Mouse (Mus musculus) embryonic facial prominence, embryonic 11.5 days (tissue): Measurements from ENCODE around the gene Pcnt. TPM values are rescaled to one million over a fixed set of nuclear protein-coding genes. Genes with fewer than 3 reads are reported as not detected.

Source experiments
- ATAC-seq: fragments of 200-750 bp; cut with Nextera tagmentation; replicated peaks from 2 replicates; pipeline ENCODE4 v1.8.0; 2017; ENCODE audit warnings: low read depth; ENCODE audit not compliant: insufficient number of reproducible peaks, low FRiP score, low TSS enrichment
- DNase-seq: peaks from one replicate; pipeline ENCODE4 v3.0.0-alpha.2; 2015; ENCODE audit warnings: low spot score
- H3K27ac ChIP-seq: fragments of 300-500 bp; sonication (generic); replicated peaks from 2 replicates; pipeline ENCODE4 v1.5.1; 2014; ENCODE audit warnings: mild to moderate bottlenecking, low read depth, low read length, control low read depth
- H3K27me3 ChIP-seq: fragments of 300-500 bp; sonication (generic); 2 replicates; pipeline ENCODE4 v1.6.1; 2014; ENCODE audit warnings: mild to moderate bottlenecking, low read length, moderate library complexity, mixed read lengths; ENCODE audit not compliant: control insufficient read depth, insufficient read depth
- H3K36me3 ChIP-seq: fragments of 300-500 bp; sonication (generic); replicated peaks from 2 replicates; pipeline ENCODE4 v1.6.1; 2014; ENCODE audit warnings: low read depth, mild to moderate bottlenecking, low read length, moderate library complexity, mixed read lengths; ENCODE audit not compliant: control insufficient read depth, insufficient read depth
- H3K4me1 ChIP-seq: fragments of 300-500 bp; sonication (generic); 2 replicates; pipeline ENCODE4 v1.6.1; 2014; ENCODE audit warnings: low read length, mixed read lengths; ENCODE audit not compliant: control insufficient read depth, insufficient read depth
- H3K4me2 ChIP-seq: fragments of 300-500 bp; sonication (generic); 2 replicates; pipeline ENCODE4 v1.6.1; 2014; ENCODE audit warnings: low read depth, mild to moderate bottlenecking, control low read depth, low read length, moderate library complexity
- H3K4me3 ChIP-seq: fragments of 300-500 bp; sonication (generic); 2 replicates; pipeline ENCODE4 v1.5.1; 2014; ENCODE audit warnings: low read depth, low read length, control low read depth
- H3K9ac ChIP-seq: fragments of 300-500 bp; sonication (generic); replicated peaks from 2 replicates; pipeline ENCODE4 v1.6.1; 2014; ENCODE audit warnings: mild to moderate bottlenecking, control low read depth, low read length
- H3K9me3 ChIP-seq: fragments of 300-500 bp; sonication (generic); replicated peaks from 2 replicates; pipeline ENCODE4 v1.6.1; 2016; ENCODE audit warnings: mild to moderate bottlenecking, low read length, inconsistent platforms, mixed read lengths; ENCODE audit not compliant: control insufficient read depth
- WGBS: fragments of 180-500 bp; shearing (Covaris S2); extraction: QIAGEN DNeasy Blood & Tissue Kit; methylation state at CpG from one replicate; pipeline ENCODE4 v1.1.7; 2014; 5-methylcytosine and 5-hydroxymethylcytosine counted together
- polyA plus RNA-seq: library from polyadenylated mRNA; unstranded; fragments of >200 nt; fragmentation: Nextera tagmentation; extraction: Ambion mirVana; gene quantifications from 2 replicates; pipeline ENCODE4 v1.2.1, GENCODE M21; 2014

Pcnt gene
- polyA plus RNA-seq, 1 experiment from 2014 or later = 14.3 TPM

- ATAC-seq = no peak
- DNase-seq = no peak
- Histone ChIP-seq H3K9me3 (no peaks in the 10 kb centered on the region), H3K36me3 (peaks cover 3% of the 10 kb centered on the region), H3K4me1 (no peaks in the 10 kb centered on the region), H3K4me3 (no peak overlapping the region), H3K27ac (no peak overlapping the region), H3K27me3 (no peaks in the 10 kb centered on the region), H3K9ac (no peak overlapping the region), H3K4me2 (no peak overlapping the region)
- WGBS = 89% methylated on average over 12 of the region's 12 CpGs
Measured at GRCm38 (mm10) chr10:76354974-76355373, 87.6 kb downstream of the Pcnt start.

DNA sequence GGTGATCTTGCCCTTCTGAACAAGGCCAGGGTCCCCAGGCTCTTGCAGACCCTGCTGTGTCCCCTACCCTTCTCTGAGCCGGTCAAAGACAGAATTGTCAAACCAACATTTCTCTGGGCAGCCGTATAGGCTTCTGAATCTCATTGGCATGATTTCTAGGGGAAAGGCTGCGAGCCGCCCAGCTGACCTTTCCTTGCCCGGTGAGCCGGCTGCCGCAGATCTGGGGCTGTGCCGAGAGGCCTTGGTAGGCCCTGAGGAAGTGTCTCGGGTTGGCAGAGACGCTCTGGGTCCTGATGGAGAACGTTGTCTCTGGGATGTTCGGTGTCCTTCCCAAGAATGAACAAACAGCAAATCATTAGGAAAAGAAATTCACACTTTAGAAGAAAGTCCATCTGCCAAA, 88.6 kb downstream of the Pcnt start:
- Histone ChIP-seq H3K9ac (no peak overlapping the region), H3K4me2 (no peak overlapping the region), H3K9me3 (no peaks in the 10 kb centered on the region), H3K27me3 (no peaks in the 10 kb centered on the region), H3K4me3 (no peak overlapping the region), H3K36me3 (peaks cover 3% of the 10 kb centered on the region), H3K27ac (no peak overlapping the region), H3K4me1 (no peaks in the 10 kb centered on the region)
- DNase-seq (no peak), ATAC-seq (no peak)
- WGBS = 96% methylated on average over 12 of the region's 12 CpGs

DNA sequence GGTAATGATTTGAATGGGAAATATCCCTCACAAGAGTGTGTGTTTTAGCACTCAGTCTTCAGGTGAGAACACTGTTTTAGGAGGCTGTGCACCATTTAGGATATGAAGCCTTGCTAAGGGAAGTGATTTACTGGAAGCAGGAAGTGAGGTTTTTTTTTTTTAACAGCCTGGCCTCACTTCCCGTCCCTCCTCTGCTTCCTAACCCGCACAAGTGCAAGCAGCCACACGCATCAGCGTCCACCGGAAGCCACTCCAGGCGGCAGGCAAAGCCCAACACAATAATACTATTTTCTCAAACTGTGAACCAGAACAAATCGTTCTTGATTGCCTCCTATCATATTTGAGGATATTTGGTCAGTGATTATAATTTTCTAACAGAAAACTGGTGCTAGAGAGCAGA, 90.6 kb downstream of the Pcnt start:
- ATAC-seq = no peak

GRCm38 (mm10) chr10:76346589-76346988, 96.0 kb downstream of the Pcnt start:
- peaks cover 3% of the 10 kb centered on the region; the same call in 1 of the 2 replicates for H3K4me1 ChIP-seq
- H3K36me3 ChIP-seq = no peaks in the 10 kb centered on the region; the same call in 1 of the 2 replicates
- no peaks in the 10 kb centered on the region for H3K9me3 ChIP-seq
- no peak overlapping the region for H3K4me2 ChIP-seq
- H3K4me3 ChIP-seq = no peak overlapping the region
- H3K27ac ChIP-seq = no peak overlapping the region
- ATAC-seq (no peak), DNase-seq (peak; percentile 74)
- 8% methylated on average over 4 of the region's 4 CpGs for WGBS
- no peaks in the 10 kb centered on the region for H3K27me3 ChIP-seq
- no peak overlapping the region for H3K9ac ChIP-seq

More for the DNA sequence above, 90.6 kb downstream of the Pcnt start:
- Histone ChIP-seq H3K4me2 (no peak overlapping the region), H3K4me3 (no peak overlapping the region), H3K9ac (no peak overlapping the region), H3K27me3 (no peaks in the 10 kb centered on the region), H3K4me1 (no peaks in the 10 kb centered on the region), H3K36me3 (peaks cover 3% of the 10 kb centered on the region), H3K27ac (no peak overlapping the region), H3K9me3 (no peaks in the 10 kb centered on the region)
- no peak for DNase-seq
- WGBS = 84% methylated on average over 7 of the region's 7 CpGs

GRCm38 (mm10) chr10:76346043-76346491, 96.5 kb downstream of the Pcnt start:
- ATAC-seq = no peak
- H3K27ac ChIP-seq = no peak overlapping the region
- H3K9ac ChIP-seq = no peak overlapping the region
- H3K36me3 ChIP-seq = no peaks in the 10 kb centered on the region; the same call in 1 of the 2 replicates
- peaks cover 3% of the 10 kb centered on the region; the same call in 1 of the 2 replicates for H3K4me1 ChIP-seq
- no peaks in the 10 kb centered on the region for H3K27me3 ChIP-seq
- H3K4me2 ChIP-seq = no peak overlapping the region; the same call in 1 of the 2 replicates
- 20% methylated on average over 8 of the region's 8 CpGs for WGBS
- no peaks in the 10 kb centered on the region for H3K9me3 ChIP-seq
- peak overlapping the region; percentile 73; the same call in 1 of the 2 replicates for H3K4me3 ChIP-seq
- peak; percentile 62 for DNase-seq

GRCm38 (mm10) chr10:76345540-76345902, 97.1 kb downstream of the Pcnt start:
- peak overlapping the region; percentile 90 for H3K9ac ChIP-seq
- no peaks in the 10 kb centered on the region; the same call in 1 of the 2 replicates for H3K36me3 ChIP-seq
- 6% methylated on average over 12 of the region's 12 CpGs for WGBS
- H3K27ac ChIP-seq = no peak overlapping the region
- no peaks in the 10 kb centered on the region for H3K9me3 ChIP-seq
- ATAC-seq (no peak), DNase-seq (no peak)
- peak overlapping the region; percentile 73 for H3K4me3 ChIP-seq
- peak overlapping the region; percentile 74 for H3K4me2 ChIP-seq
- H3K27me3 ChIP-seq = no peaks in the 10 kb centered on the region
- peaks cover 3% of the 10 kb centered on the region; the same call in 1 of the 2 replicates for H3K4me1 ChIP-seq

DNA sequence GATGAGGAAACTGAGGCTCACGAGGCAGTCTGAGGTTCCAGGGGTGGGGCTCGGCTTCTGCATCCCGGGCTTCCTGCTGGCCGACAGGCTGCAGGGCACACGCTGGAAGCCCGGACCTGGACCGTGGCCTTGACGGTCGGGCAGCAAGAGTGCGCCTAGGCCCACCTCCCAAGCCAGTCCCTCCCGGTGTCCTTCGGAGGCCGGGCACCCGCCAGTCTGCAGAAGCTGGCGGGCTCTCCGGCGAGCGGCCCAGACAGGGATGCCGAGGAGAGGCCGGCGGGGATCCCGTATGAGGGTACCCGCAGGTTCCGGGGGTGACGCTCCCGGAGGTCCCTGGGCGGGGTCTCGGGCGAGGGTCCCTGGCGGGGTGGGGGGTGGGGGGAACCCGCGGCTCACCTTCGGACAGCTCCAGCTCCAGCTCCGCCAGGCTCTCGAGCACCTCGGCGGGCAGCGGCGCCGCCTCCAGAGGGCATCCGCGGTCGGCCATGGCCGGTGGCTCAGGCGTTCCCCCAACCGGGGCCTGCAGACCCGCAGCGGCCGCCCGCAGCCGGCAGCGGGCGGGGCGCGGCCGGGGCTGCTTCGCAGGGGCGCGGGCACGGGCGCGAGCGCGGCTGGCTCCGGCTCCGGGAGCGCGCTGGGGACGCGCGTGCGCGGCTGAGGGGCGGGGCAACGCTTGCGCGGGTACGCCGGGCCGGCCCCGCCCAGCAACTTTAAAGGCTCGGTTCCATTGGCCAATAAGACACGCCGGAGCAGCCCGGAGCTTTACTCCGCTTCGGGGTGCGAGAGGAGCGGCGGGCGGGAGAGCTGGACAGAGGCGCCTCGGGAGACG, 97.7 kb downstream of the Pcnt start, which contains the start of gene Dip2a:
TSS of gene Dip2a (minus strand) at position 581 of the 829 bp plus-strand sequence.
- ATAC-seq (peak; percentile 91), DNase-seq (peak; percentile 95)
- Histone ChIP-seq H3K4me1 (peaks cover 3% of the 10 kb centered on the region; the same call in 1 of the 2 replicates), H3K27ac (peak within 1 kb of the TSS; percentile 43), H3K9ac (peak within 1 kb of the TSS; percentile 90), H3K36me3 (no peaks in the 10 kb centered on the region), H3K27me3 (no peaks in the 10 kb centered on the region), H3K4me2 (peak within 1 kb of the TSS; percentile 74), H3K9me3 (no peaks in the 10 kb centered on the region), H3K4me3 (peak within 1 kb of the TSS; percentile 73)
- WGBS = under 1% methylated on average over 76 of the region's 94 CpGs

DNA sequence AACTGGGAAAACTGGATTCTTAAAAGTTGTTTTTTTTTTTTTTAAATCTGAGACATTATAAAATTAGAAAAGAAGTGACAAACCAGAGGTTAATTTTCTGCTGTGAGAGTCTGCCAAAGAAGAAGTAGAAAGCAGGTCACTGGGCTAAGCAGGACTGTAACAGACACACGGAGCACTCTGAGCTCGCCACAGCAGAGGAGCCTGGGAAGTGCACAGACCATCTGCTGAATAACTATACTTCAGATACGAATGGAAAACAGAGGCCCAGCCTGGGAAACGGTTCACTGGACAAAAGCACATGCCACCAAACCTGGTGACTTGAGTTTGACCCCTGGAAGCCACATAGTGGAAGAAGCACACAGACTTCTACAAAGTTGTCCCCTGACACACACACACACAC, 108.2 kb downstream of the Pcnt start:
- Histone ChIP-seq H3K9me3 (no peaks in the 10 kb centered on the region), H3K36me3 (no peaks in the 10 kb centered on the region), H3K27ac (no peak overlapping the region), H3K4me2 (no peak overlapping the region), H3K4me3 (no peak overlapping the region), H3K4me1 (no peaks in the 10 kb centered on the region), H3K9ac (no peak overlapping the region), H3K27me3 (no peaks in the 10 kb centered on the region)
- DNase-seq (no peak), ATAC-seq (no peak)
- whole genome bisulfite sequencing = 56% methylated on average over 4 of the region's 4 CpGs
